Mouse (Mus musculus): ENCODE results near the gene Akap11. TPM values are rescaled to one million over a fixed set of nuclear protein-coding genes. Genes with fewer than 3 reads are reported as not detected.
"Not testable (repeated sequence)": the region's sequence is repeated elsewhere in the genome, so short reads cannot be mapped to it uniquely, and the experiment has no call there.

Akap11 gene
- polyA plus RNA-seq, 1 experiment from 2014 or later = 12.2 TPM

DNA sequence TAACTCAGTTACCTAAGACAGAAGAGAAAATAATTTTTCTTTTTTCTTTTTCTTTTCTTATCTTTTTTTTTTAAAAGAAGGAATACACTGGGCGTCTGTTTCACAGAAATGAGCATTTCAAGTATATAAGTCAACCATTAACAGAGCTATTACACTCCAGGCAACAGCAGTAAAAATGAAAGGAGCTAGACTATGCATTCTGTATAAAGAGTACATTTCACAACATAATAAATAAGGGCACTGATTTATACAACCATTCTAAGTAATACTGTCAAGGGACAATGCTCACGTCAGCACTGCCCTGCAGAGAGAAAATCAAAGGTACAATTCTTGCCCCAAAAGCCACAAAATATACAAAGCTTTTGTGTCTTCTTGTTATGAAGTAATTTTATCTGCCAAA is 27.7 kb upstream of the Akap11 start:
- Histone ChIP-seq H3K36me3 (ENCODE audit: insufficient read depth, low read length) (no peaks in the 10 kb centered on the region; the same call in 1 of the 2 replicates), H3K4me2 (ENCODE audit: low read length) (no peak overlapping the region), H3K27me3 (ENCODE audit: insufficient read depth, low read length) (no peaks in the 10 kb centered on the region), H3K9ac (ENCODE audit: low read depth, low read length) (no peak overlapping the region), H3K4me3 (replicated peaks; ENCODE audit: low read depth, low read length) (no peak overlapping the region), H3K27ac (no peak overlapping the region), H3K9me3 (replicated peaks; ENCODE audit: low read length) (no peaks in the 10 kb centered on the region), H3K4me1 (replicated peaks; ENCODE audit: insufficient read depth, low read length) (no peaks in the 10 kb centered on the region)
- no peak for TF ChIP-seq CTCF (IDR thresholded peaks at IDR 0.05; ENCODE audit: low read depth)
- ATAC-seq (replicated peaks; ENCODE audit: low FRiP score, low read depth) = no peak
- WGBS = 57% methylated on average over 2 of the region's 2 CpGs
- DNase-seq (ENCODE audit: low spot score) = no peak

DNA sequence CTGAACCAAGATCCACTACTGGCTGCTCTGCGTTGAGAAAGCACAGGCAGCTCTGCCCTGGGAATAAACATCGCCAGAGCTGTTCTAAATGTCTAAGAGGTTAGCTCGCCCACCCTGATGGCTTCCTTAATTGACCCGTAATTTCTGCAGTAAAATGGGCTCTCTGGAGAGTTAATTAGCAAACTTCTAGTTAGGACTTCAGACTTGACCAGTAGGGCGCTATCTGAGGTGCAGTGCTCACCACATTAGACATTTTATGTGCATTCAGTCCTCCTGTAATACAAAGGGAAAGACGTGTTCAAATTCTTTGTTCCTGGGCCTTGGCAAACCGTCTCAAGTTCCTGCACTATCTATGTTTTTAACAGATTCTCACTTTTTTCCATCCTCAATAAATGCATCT is 26.6 kb upstream of the Akap11 start:
- Histone ChIP-seq H3K9ac (ENCODE audit: low read depth, low read length) (no peak overlapping the region), H3K4me3 (replicated peaks; ENCODE audit: low read depth, low read length) (no peak overlapping the region), H3K4me2 (ENCODE audit: low read length) (no peak overlapping the region), H3K4me1 (replicated peaks; ENCODE audit: insufficient read depth, low read length) (no peaks in the 10 kb centered on the region), H3K27ac (no peak overlapping the region), H3K27me3 (ENCODE audit: insufficient read depth, low read length) (no peaks in the 10 kb centered on the region), H3K36me3 (ENCODE audit: insufficient read depth, low read length) (0 out of 2 replicates have a peak, but pooled peaks cover 4% of the 10 kb centered on the region), H3K9me3 (replicated peaks; ENCODE audit: low read length) (no peaks in the 10 kb centered on the region)
- no peak for ATAC-seq (replicated peaks; ENCODE audit: low FRiP score, low read depth)
- WGBS = 58% methylated on average over 7 of the region's 7 CpGs
- DNase-seq (ENCODE audit: low spot score) = no peak
- TF ChIP-seq CTCF (IDR thresholded peaks at IDR 0.05; ENCODE audit: low read depth) = no peak

DNA sequence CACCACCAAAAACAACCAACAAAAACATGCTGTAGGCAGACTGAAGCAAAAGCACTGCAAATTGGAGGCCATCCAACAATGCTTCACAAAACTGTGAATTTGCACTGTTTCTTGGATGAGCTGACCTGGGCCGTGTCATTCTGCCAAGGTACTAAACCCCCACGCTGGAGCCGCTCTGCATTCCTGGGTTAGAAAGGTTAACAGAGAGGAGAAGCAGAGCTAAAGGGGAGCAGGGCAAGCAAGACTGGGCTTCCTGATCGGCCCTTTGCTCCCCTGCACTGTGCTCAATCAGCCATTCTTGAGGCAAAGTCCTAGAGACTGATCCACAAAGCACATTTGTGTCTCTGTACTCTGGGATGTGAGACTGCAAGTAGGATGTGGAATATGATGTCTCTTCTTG is 25.5 kb upstream of the Akap11 start:
- H3K36me3 ChIP-seq (ENCODE audit: insufficient read depth, low read length) = 0 out of 2 replicates have a peak, but pooled peaks cover 4% of the 10 kb centered on the region
- ATAC-seq (replicated peaks; ENCODE audit: low FRiP score, low read depth) (0 out of 2 replicates have a peak, but pooled peaks have one; percentile 40), DNase-seq (ENCODE audit: low spot score) (peak; percentile 7)
- H3K4me1 ChIP-seq (replicated peaks; ENCODE audit: insufficient read depth, low read length) = no peaks in the 10 kb centered on the region
- no peak overlapping the region for H3K4me2 ChIP-seq (ENCODE audit: low read length)
- no peak overlapping the region for H3K27ac ChIP-seq
- H3K9ac ChIP-seq (ENCODE audit: low read depth, low read length) = no peak overlapping the region
- no peak for TF ChIP-seq CTCF (IDR thresholded peaks at IDR 0.05; ENCODE audit: low read depth)
- H3K9me3 ChIP-seq (replicated peaks; ENCODE audit: low read length) = no peaks in the 10 kb centered on the region
- H3K4me3 ChIP-seq (replicated peaks; ENCODE audit: low read depth, low read length) = no peak overlapping the region
- no peaks in the 10 kb centered on the region for H3K27me3 ChIP-seq (ENCODE audit: insufficient read depth, low read length)
- WGBS = 28% methylated on average over 4 of the region's 4 CpGs

DNA sequence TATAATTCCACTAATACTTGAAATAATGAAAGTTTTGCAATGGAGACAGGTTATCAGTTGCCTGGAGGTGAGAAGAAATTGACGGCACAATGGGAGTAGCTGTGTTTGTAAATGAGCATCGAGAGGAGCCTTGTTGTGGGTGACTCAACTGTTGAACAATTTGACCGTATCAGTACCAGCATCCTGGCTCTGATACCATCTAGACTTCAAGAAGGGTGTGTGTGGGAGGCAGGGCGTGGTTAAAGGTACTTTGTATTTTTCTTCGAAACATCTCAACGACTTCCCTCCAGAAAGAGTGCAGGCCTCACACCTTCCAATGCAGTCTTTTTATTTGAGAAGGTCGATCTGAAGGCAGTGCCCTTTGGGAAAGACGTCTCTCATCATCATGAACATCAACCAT is 22.4 kb upstream of the Akap11 start:
- 80% methylated on average over 8 of the region's 8 CpGs for WGBS
- no peak overlapping the region for H3K4me2 ChIP-seq (ENCODE audit: low read length)
- H3K27me3 ChIP-seq (ENCODE audit: insufficient read depth, low read length) = no peaks in the 10 kb centered on the region
- no peaks in the 10 kb centered on the region for H3K4me1 ChIP-seq (replicated peaks; ENCODE audit: insufficient read depth, low read length)
- H3K4me3 ChIP-seq (replicated peaks; ENCODE audit: low read depth, low read length) = no peak overlapping the region
- no peak for ATAC-seq (replicated peaks; ENCODE audit: low FRiP score, low read depth)
- no peak for DNase-seq (ENCODE audit: low spot score)
- H3K9ac ChIP-seq (ENCODE audit: low read depth, low read length) = no peak overlapping the region
- no peaks in the 10 kb centered on the region for H3K9me3 ChIP-seq (replicated peaks; ENCODE audit: low read length)
- no peak for TF ChIP-seq CTCF (IDR thresholded peaks at IDR 0.05; ENCODE audit: low read depth)
- H3K36me3 ChIP-seq (ENCODE audit: insufficient read depth, low read length) = 0 out of 2 replicates have a peak, but pooled peaks cover 4% of the 10 kb centered on the region
- H3K27ac ChIP-seq = no peak overlapping the region

DNA sequence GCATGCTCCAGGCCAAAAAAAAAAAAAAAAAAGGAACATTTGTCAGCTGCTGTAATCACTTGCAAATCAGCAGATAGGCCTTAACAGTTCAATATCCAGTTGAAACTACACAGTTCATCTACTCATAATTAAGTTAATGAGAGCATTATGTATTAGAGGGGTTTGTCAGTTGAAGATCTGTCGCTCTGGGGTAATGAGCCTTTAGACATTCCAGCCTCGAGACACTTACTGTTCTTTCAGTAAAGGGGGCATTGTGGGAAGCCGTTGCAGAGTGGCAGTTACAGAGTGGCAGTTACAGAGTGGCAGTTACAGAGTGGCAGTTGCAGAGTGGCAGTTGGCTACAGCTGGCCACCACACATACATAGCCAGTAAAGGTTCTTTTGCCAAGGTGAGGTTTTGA is 18.2 kb upstream of the Akap11 start:
- WGBS = 68% methylated on average over 3 of the region's 3 CpGs
- H3K27ac ChIP-seq; DNase-seq (ENCODE audit: low spot score); H3K36me3 ChIP-seq (ENCODE audit: insufficient read depth, low read length); ATAC-seq (replicated peaks; ENCODE audit: low FRiP score, low read depth); H3K4me1 ChIP-seq (replicated peaks; ENCODE audit: insufficient read depth, low read length); H3K9ac ChIP-seq (ENCODE audit: low read depth, low read length); H3K9me3 ChIP-seq (replicated peaks; ENCODE audit: low read length); H3K27me3 ChIP-seq (ENCODE audit: insufficient read depth, low read length); H3K4me3 ChIP-seq (replicated peaks; ENCODE audit: low read depth, low read length); H3K4me2 ChIP-seq (ENCODE audit: low read length): not testable (repeated sequence)

DNA sequence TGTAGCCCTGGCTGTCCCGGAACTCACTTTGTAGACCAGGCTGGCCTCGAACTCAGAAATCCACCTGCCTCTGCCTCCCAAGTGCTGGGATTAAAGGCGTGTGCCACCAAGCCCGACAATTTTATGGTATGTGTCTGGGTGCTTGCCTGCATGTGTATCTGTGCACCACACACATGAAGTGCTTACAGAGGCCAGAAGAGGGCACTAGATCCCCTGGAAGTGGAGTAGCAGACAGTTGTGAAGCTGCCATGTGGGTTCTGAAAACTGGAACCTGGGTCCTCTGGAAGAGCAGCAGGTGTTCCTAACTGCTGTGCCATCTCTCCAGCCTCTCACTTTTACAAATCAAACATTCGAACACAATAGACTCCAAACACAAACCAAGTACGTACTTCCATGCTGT is 17.1 kb upstream of the Akap11 start:
- Histone ChIP-seq H3K4me1 (replicated peaks; ENCODE audit: insufficient read depth, low read length) (no peaks in the 10 kb centered on the region), H3K36me3 (ENCODE audit: insufficient read depth, low read length) (0 out of 2 replicates have a peak, but pooled peaks cover 4% of the 10 kb centered on the region), H3K9me3 (replicated peaks; ENCODE audit: low read length) (no peaks in the 10 kb centered on the region), H3K27ac (no peak overlapping the region), H3K9ac (ENCODE audit: low read depth, low read length) (no peak overlapping the region), H3K4me2 (ENCODE audit: low read length) (no peak overlapping the region), H3K4me3 (replicated peaks; ENCODE audit: low read depth, low read length) (no peak overlapping the region), H3K27me3 (ENCODE audit: insufficient read depth, low read length) (no peaks in the 10 kb centered on the region)
- WGBS = 94% methylated on average over 6 of the region's 6 CpGs
- no peak for ATAC-seq (replicated peaks; ENCODE audit: low FRiP score, low read depth)
- TF ChIP-seq CTCF (IDR thresholded peaks at IDR 0.05; ENCODE audit: low read depth) = peak; percentile 12; the same call in 1 of the 2 replicates
- no peak for DNase-seq (ENCODE audit: low spot score)

DNA sequence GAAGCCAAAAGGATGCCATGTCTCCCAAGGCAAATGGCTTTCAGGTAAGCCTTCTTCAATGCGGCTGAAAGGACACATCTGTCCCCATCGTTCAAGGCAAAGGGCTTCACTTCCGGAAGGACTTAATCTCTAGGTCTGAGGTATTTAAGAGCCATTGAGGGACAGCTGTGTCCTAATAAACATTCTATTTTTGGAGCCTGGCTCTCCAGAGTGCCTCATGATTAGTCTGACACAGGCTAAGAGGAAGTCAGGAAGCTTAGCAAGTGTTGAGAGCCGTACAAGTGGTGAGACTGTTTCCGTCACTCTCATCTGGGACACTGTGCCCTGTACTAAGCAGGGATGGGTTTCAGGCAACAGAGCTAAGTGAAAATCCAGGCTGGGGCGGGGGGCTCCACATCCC is 12.2 kb upstream of the Akap11 start:
- Histone ChIP-seq H3K36me3 (ENCODE audit: insufficient read depth, low read length) (no peaks in the 10 kb centered on the region), H3K9me3 (replicated peaks; ENCODE audit: low read length) (no peaks in the 10 kb centered on the region), H3K9ac (ENCODE audit: low read depth, low read length) (no peak overlapping the region), H3K27me3 (ENCODE audit: insufficient read depth, low read length) (no peaks in the 10 kb centered on the region), H3K4me2 (ENCODE audit: low read length) (no peak overlapping the region), H3K4me3 (replicated peaks; ENCODE audit: low read depth, low read length) (no peak overlapping the region), H3K27ac (no peak overlapping the region), H3K4me1 (replicated peaks; ENCODE audit: insufficient read depth, low read length) (no peaks in the 10 kb centered on the region)
- WGBS = 64% methylated on average over 6 of the region's 6 CpGs
- TF ChIP-seq CTCF (IDR thresholded peaks at IDR 0.05; ENCODE audit: low read depth) = no peak
- DNase-seq (ENCODE audit: low spot score) (no peak), ATAC-seq (replicated peaks; ENCODE audit: low FRiP score, low read depth) (no peak)

Measured in kidney, postnatal 0 days (tissue).